17 mouse cellular contexts compared by ENCODE assay signal in the genomic region with DNA sequence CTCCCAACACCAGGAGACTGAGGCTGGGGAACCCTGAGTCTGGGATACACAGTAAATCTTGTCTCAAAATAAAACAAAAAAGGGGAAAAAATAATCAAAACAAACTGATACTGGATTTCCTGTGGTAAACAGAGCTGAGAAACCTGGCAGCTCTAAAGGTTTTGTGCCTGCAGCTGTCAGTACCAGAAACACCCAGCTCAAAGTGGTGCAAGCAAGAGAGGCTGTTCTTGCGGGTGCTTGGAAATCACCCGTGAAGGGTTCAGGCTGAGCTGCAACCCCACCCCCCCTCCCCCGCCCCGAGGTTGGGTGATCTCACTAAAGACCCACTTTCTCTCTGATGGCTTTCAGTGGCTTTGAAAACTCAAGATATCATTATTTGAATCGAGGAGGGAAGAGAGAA.
DNase-seq lines count a peak whose midpoint lies in the region; ATAC-seq lines count a peak whose summit lies in the region.
"Had no signal": no experiment of that assay in that cellular context is flagged by ENCODE, and none has a peak within 500 bp of the region (broad histone marks: within the 10 kb centered on the region; RNA-seq: fewer than 3 reads in every experiment).

No protein-coding gene starts in this region.

- H3K9ac ChIP-seq in kidney, embryonic 14.5 days (ENCODE audit: low read depth, low read length) = no peak overlapping the region
- no peak overlapping the region for H3K9ac ChIP-seq in midbrain, embryonic 14.5 days (replicated peaks; ENCODE audit: low read length)
- H3K9ac ChIP-seq in limb, embryonic 13.5 days = no peak overlapping the region
- H3K9ac ChIP-seq: forebrain, embryonic 12.5 days; liver, embryonic 12.5 days; lung, embryonic 15.5 days had no signal

- no peaks in the 10 kb centered on the region for H3K27me3 ChIP-seq in kidney, embryonic 14.5 days (ENCODE audit: control insufficient read depth, insufficient read depth, low read length)
- no peaks in the 10 kb centered on the region for H3K27me3 ChIP-seq in midbrain, embryonic 10.5 days (ENCODE audit: low read depth, poor library complexity, severe bottlenecking)
- no peaks in the 10 kb centered on the region for H3K27me3 ChIP-seq in midbrain, embryonic 14.5 days (ENCODE audit: control insufficient read depth, insufficient read depth, low read length)
- no peaks in the 10 kb centered on the region for H3K27me3 ChIP-seq in limb, embryonic 13.5 days
- H3K27me3 ChIP-seq: liver, embryonic 12.5 days had no signal

- no peak overlapping the region for H3K4me2 ChIP-seq in kidney, embryonic 14.5 days (replicated peaks; ENCODE audit: low read depth, low read length)
- H3K4me2 ChIP-seq in midbrain, embryonic 14.5 days (ENCODE audit: low read length) = no peak overlapping the region
- H3K4me2 ChIP-seq in limb, embryonic 13.5 days (replicated peaks) = peak overlapping the region; percentile 21; the same call in 1 of the 2 replicates
- H3K4me2 ChIP-seq: forebrain, embryonic 12.5 days; heart, embryonic 11.5 days; liver, embryonic 12.5 days; lung, embryonic 15.5 days had no signal

- no peak overlapping the region for H3K27ac ChIP-seq in kidney, embryonic 14.5 days (ENCODE audit: low read depth, low read length)
- 0 out of 2 replicates have a peak overlapping the region, but pooled peaks have one; percentile 17 for H3K27ac ChIP-seq in midbrain, embryonic 10.5 days (replicated peaks)
- no peak overlapping the region for H3K27ac ChIP-seq in midbrain, embryonic 14.5 days (replicated peaks; ENCODE audit: low read depth, low read length)
- H3K27ac ChIP-seq in limb, embryonic 13.5 days = 0 out of 2 replicates have a peak overlapping the region, but pooled peaks have one; percentile 22
- H3K27ac ChIP-seq: forebrain, embryonic 12.5 days; liver, embryonic 12.5 days; lung, embryonic 15.5 days had no signal

- no peaks in the 10 kb centered on the region for H3K9me3 ChIP-seq in kidney, embryonic 14.5 days (ENCODE audit: control insufficient read depth, low read length)
- no peaks in the 10 kb centered on the region for H3K9me3 ChIP-seq in midbrain, embryonic 10.5 days (replicated peaks)
- H3K9me3 ChIP-seq in midbrain, embryonic 14.5 days (ENCODE audit: control insufficient read depth, low read length) = no peaks in the 10 kb centered on the region
- no peaks in the 10 kb centered on the region for H3K9me3 ChIP-seq in limb, embryonic 13.5 days
- H3K9me3 ChIP-seq: forebrain, embryonic 12.5 days; liver, embryonic 12.5 days; lung, embryonic 15.5 days had no signal

- H3K4me1 ChIP-seq in kidney, embryonic 14.5 days (ENCODE audit: control insufficient read depth, insufficient read depth, low read length) = peaks cover 10% of the 10 kb centered on the region
- H3K4me1 ChIP-seq in midbrain, embryonic 10.5 days = peaks cover 13% of the 10 kb centered on the region; the same call in 1 of the 2 replicates
- H3K4me1 ChIP-seq in midbrain, embryonic 14.5 days (ENCODE audit: control insufficient read depth, insufficient read depth, low read length) = no peaks in the 10 kb centered on the region
- H3K4me1 ChIP-seq in limb, embryonic 13.5 days = peaks cover 13% of the 10 kb centered on the region; the same call in 1 of the 2 replicates

- peak; percentile 11 for DNase-seq in kidney, adult 9 months
- no peak for DNase-seq in midbrain, embryonic 10.5 days (ENCODE audit: low spot score)
- no peak for DNase-seq in midbrain, embryonic 14.5 days
- DNase-seq in Muller cell, postnatal 12 days (ENCODE audit: inconsistent ontology term) = no peak
- DNase-seq in embryo, embryonic 9.5 days (ENCODE audit: extremely low spot score) = no peak
- DNase-seq: adrenal gland, adult 8-10 months; heart, postnatal 10 days; kidney, postnatal 25 days; lung, postnatal 4 days; retina, postnatal 1 day had no signal

- H3K4me3 ChIP-seq in kidney, embryonic 14.5 days (ENCODE audit: low read length) = no peak overlapping the region
- no peak overlapping the region for H3K4me3 ChIP-seq in midbrain, embryonic 10.5 days
- H3K4me3 ChIP-seq in midbrain, embryonic 14.5 days (replicated peaks; ENCODE audit: low read depth, low read length) = no peak overlapping the region
- no peak overlapping the region for H3K4me3 ChIP-seq in limb, embryonic 13.5 days
- H3K4me3 ChIP-seq: forebrain, embryonic 12.5 days; liver, embryonic 12.5 days; lung, embryonic 15.5 days had no signal

- 38% methylated on average over 5 of the region's 5 CpGs for WGBS in kidney, embryonic 14.5 days
- 66% methylated on average over 5 of the region's 5 CpGs for WGBS in midbrain, embryonic 10.5 days
- WGBS in midbrain, embryonic 14.5 days = 47% methylated on average over 5 of the region's 5 CpGs
- 44% methylated on average over 5 of the region's 5 CpGs for WGBS in limb, embryonic 13.5 days

- no peaks in the 10 kb centered on the region for H3K36me3 ChIP-seq in kidney, embryonic 14.5 days (ENCODE audit: control insufficient read depth, insufficient read depth, low read length)
- no peaks in the 10 kb centered on the region for H3K36me3 ChIP-seq in midbrain, embryonic 10.5 days
- no peaks in the 10 kb centered on the region for H3K36me3 ChIP-seq in midbrain, embryonic 14.5 days (ENCODE audit: control insufficient read depth, insufficient read depth, low read length)
- H3K36me3 ChIP-seq in limb, embryonic 13.5 days = no peaks in the 10 kb centered on the region
- H3K36me3 ChIP-seq: forebrain, embryonic 12.5 days; liver, embryonic 12.5 days; lung, embryonic 15.5 days had no signal

- ATAC-seq in kidney, embryonic 14.5 days (ENCODE audit: low FRiP score, low TSS enrichment) = no peak
- no peak for ATAC-seq in midbrain, embryonic 14.5 days (ENCODE audit: low FRiP score, low TSS enrichment)
- ATAC-seq in limb, embryonic 13.5 days (ENCODE audit: low FRiP score, low read depth) = no peak
- ATAC-seq: liver, embryonic 12.5 days; Patski had no signal

Comparison
In these comparisons a context has a peak if more than half of its experiments do, and no peak if none do; other contexts are left out.
1. H3K27ac ChIP-seq: peak in midbrain, embryonic 10.5 days (single experiment) and limb, embryonic 13.5 days (single experiment); none in kidney, embryonic 14.5 days (single experiment) and midbrain, embryonic 14.5 days (single experiment).